Mouse (Mus musculus) lung, adult 2 months (tissue): Measurements from ENCODE around the gene Fam163b.

ENCODE experiments used
- CTCF ChIP-seq: fragments of 200-500 bp; IDR thresholded peaks from 2 replicates; pipeline ENCODE4 v1.5.1; 2011; ENCODE audit warnings: mild to moderate bottlenecking, low read length, control low read depth; ENCODE audit not compliant: insufficient read depth
- POLR2A ChIP-seq: fragments of 200-500 bp; IDR thresholded peaks from 2 replicates; pipeline ENCODE4 v1.6.1; 2011; ENCODE audit warnings: low read depth, mild to moderate bottlenecking, control low read depth, low read length, borderline replicate concordance; ENCODE audit errors: extremely low read depth

- TF ChIP-seq POLR2A (peak; percentile 74; the same call in 1 of the 2 replicates), CTCF (no peak)
Measured at GRCm38 (mm10) chr2:27079152-27079584, 63.1 kb downstream of the Fam163b start, which contains the start of gene Adamtsl2.
